Mouse (Mus musculus): ENCODE measurements around the gene Ppp3ca.

Ppp3ca gene

DNA sequence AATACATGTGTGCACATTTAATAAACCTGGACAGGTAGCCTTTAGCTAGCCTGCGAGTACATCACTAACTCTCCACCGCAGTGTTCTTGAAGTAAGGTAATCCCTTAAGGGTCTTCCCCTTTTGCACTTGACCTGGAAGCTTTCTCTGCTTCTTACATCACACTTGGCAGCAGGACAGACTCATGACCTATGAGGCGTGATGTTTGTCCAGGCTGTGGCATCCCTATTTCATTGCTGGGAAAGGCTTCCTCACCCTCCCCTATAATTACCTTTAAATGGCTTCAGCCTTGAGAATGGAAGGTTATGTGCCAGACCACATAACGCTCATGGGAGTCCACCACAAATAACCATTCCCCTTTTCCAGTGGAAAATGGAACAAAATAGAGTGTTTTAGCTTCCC lies 145.0 kb downstream of the Ppp3ca start:
- DNase-seq, result no peak

DNA sequence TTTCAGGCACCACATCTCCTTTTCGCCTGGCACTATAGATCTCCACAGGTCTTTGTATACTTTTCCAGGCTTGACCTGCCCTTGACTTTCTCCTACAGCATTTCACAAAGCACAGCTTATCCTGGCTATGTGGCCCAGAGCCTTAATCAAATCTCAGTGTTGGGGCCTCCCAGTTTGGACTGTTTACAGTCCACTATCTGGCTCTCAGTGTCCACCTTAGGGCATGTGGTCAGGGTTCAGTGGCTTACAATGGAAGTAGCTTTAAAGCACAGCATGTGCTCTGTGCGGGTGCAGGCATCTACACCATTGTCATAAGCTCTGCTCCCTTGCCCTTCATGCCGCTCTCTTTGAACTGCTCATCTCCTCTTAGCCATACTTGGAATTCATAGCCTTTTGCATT lies 146.4 kb downstream of the Ppp3ca start:
- DNase-seq, result no peak

DNA sequence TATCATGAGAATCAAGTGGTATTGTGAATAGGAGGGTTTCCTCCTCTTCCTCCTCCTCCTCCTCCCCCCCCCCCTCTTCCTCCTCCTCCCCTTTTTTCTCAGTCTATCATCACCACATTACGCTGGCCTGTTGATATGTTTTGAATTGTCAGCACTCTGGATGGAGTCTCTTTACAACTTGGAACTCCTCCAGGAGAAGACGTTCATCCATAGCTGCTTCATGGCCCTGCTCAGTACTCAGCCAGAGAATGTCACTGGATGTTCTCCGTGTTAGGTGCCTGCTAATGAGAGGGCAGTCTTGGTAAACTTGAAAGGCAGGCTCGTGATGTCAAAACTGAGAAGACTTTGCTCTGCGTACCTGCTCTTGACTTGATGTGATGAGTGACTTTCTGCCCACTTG lies 149.1 kb downstream of the Ppp3ca start:
- no peak for DNase-seq

DNA sequence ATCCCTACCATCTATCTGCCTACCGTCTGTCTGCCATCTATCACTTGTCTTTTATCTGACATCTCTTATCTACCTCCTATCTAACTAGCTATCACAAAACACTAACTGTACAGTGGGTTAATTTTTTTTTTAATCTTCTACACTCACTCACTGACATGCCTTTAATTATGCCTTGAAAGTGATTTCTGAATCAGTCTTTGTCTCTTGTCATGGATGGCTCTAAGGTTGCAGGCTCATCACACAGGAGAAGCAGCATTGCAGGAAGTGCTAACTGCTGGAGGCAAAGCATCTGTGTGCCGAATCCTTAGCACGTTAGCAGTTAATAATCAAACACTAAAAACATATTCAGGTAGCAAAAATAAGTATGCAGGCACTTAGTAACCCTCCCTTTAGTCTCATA lies 151.1 kb downstream of the Ppp3ca start:
- no peak for DNase-seq

DNA sequence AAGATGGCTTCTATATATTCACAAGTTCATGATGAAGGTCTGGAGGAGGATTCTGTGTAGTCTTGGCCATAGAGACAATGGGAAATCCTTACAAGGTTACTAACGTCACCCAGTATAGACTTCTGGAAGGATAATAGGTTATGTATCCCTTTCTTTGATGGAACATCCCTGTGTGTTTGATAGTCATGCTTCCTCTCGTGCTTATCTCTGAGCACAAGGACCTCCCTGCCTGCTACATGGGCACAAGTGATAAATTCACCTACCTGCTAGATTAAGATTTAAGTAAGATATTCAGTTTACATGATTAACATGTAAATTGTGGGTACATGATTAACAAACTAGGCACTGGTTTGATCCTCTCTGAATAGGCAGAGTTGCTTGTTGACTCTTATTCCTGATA lies 152.1 kb downstream of the Ppp3ca start:
- DNase-seq, result no peak

DNA sequence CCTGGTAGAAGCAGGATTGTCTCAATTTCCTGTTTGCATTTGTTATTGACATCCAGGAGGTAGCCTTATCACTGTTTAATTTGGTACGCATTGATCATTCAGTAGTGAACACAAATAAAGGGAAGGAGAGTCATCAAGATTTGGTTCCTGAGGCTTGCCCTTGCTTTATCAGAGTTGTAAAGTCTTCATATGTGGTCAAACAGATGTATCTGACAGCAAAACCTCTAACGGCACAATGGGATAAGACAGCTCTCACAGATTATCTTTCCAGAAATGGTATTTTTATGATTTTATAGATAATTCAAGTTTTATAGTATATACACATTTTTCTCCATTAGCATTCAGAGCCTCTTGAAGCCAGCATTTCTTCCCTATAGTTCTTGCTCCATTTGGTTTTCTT lies 152.5 kb downstream of the Ppp3ca start:
- DNase-seq, result no peak

DNA sequence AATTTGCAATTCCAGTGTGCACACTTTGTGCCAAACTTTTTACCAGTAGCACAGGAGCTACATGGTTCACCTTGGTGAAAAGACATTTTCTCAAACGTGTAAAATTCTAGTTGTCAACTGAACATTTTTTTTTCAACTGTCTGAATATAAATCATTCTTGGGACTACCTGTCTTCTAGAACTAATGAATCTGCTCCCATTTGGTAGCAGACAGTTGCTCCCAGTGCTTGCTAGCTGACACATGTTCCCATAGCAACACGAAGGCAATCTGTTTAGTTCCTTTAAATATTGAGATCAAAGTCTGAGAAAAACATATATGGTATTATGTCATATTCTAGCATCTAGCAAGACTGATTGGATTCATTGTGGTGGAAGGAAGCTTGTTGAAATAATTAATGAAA lies 158.5 kb downstream of the Ppp3ca start:
- DNase-seq, result no peak

DNA sequence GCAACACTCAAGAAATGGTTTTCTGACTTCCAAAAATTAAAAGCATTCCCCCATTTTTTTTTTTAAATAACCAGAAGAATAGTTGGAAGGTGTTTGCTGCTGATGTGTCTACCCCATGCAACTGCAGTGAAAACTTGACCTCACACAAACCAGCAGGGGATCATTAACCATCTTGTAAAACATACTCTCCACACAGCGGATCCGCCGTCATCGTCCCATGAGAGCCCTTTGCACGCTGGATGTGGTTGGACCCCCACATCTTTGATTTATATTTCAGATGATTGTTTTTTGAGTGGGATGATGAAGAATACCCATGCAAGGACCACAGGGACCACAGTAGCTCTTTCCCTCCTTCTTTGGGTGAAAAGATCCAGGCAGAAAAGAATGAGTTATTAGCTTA lies 159.2 kb downstream of the Ppp3ca start:
- no peak for DNase-seq

DNA sequence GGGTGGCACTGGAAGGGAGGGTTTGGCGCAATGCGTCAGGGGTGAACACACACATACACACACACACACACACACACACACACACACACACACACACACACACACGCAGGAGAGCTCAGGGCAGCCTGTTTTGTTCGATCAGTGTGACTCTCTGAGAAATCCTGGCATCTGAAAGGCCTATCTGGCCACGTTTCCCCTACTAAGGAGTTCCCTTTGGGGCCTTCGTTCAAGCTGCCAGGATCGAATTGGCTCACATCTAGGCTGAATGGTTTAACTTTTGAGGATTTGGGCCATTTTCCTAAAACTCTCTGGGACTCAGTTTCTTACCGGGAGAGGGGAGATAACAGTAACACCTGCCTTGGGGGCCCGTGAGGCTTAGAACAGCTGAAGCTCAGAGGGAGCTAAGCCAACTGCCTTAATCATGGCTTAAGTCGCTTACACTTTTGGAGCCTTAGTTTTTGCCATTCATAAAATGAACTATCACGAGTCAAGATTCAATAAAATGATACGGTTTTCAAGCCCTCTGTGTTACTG lies 160.8 kb downstream of the Ppp3ca start:
- DNase-seq, result no peak

DNA sequence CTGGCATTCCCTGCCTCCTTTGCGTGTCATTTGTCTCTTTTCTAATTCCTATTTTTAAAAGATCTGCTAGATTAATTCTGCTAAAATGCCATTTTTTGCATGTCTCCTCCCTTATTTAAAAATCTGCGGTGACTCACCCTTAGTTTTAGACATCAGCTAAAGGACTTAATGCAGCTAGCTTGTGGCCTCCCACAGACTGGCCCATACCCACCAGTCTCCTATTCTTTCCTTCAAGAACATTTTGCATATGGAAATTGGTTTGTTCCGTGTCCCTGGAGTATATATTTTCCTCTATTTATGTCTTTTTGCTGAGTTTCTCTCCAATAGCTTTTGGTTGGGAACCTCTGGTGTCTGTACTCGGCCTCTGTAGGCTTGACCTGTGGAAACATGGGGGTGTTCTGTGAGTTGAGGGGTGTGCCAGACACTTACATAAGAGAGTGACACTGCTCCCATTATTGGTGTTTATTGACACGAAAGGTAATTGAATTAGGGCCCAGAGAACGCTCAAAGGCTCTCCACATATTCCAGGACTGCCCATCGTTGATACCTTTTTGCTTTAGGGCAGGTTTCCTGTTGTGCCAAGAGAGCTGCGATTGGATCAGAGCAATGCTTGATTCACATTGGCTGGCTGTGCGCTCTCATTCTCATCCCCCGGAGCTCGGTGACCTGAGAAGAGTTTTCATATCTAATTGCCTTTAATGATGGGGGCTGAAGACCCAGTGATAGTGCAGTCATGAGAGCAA lies 163.2 kb downstream of the Ppp3ca start:
- no peak for DNase-seq

DNA sequence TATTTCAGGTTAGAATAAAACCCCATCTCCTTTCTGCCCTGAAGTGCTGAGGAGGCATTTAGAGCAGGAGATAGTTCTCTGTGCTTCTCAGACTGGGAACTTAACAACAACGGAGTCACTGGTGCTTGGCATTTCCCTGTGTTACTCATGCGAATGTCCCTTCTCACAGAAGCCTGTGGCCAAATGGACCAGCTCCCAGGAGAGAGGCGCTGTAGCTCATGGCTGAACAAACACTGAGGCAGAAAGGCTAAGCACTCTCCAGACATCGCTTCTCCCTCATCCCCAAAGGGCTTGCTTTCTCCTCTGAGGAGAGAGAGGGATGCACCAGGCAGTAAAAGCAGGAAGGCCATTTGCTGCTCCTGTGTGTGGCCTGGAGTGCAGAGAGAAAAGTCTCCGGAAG lies 164.0 kb downstream of the Ppp3ca start:
- DNase-seq, result no peak

DNA sequence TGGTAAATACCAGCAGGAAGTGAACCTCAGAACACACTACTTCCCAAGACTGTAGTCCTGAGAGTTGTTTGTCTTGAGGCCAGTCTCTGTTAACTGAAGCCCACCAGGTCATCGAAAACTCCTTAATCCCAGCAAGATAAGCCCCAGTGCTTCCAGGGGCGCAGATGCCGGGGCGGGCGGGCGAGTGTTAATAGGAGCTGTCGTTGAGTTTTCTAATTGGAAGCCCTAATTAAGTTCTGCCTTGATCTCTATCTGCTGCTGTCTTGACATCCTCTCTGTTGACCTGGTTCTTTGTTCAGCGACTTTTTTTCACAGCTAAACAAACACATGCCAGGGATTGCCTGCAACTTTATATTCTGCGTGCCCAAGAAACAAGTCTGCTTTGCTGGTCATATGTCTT lies 165.9 kb downstream of the Ppp3ca start:
- DNase-seq, result no peak

DNA sequence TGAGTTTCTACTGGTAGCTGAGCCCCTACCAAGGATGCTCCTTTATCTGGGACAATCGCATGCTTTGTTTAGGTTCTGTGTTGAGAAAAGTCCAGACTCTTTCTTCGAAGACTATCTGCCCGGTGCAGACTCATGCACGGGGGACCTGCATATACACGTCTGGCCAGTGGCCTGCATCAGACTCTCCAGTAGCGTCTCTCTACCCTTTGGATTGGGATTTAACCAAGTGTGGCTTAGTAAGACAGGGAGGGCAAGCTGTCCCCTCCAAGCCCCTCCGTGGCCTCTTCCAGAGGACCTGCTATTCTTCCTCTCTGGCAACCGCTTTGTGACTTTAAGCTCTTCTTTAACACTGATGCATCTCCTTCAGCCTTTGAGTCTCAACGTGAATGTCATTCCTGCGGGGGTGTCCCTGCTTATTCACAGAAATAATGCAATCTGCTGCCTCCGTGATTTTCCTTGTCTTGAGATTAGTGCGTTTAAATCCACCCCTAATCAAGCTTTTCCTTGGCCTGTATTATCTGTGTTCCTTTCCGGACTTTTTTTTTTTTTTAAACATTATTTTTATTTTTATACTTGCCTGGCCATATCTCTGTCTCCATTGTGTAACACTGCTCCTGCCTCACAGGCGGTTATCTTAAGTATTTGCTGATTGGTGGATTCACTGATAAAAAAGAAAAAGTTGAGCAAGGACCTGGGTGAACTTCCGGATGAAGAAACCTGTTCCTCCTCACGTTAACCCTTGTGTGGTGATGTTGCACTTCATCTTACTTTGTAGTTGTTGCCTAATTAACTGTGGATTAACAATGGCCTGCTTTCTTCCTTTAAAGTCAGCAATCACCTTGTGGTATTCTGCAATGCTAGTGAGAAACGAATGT lies 166.6 kb downstream of the Ppp3ca start:
- DNase-seq, result no peak

DNA sequence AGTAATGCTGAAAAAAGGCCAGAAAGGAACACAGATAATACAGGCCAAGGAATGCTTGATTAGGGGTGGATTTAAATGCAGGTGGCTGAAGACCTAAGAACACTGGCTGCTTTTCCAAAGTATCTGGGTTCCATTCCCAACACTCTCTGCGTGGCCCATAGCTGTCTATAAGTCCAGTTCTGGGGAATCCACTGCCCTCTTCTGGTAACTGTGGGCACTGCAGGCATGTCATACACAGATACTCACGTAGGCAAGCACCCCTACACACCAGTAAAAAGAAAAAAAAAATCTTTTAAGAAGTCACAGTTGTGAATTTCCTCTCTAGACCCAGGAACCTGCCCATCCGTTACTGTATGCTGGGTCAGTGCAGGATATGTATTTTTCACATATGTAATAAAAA lies 167.7 kb downstream of the Ppp3ca start:
- DNase-seq, result no peak

DNA sequence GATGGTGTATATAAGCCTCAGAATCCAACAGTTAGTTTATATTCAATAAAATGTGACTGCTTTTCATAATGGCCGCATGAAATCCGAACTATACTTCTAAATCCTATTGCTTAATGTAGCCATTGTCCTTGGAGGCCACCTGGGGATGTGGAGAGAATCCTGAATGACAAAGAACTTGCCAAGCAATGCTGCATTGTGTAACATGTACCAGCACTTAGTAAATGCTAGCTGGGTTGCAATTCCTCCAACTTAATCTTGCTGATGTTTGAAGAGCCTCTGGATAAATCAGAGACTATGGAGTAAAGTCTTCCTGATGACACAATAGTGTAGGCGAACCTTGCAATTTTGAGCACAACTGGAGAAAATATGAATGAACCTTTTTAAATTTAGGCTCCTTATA lies 171.4 kb downstream of the Ppp3ca start:
- DNase-seq, result no peak

DNA sequence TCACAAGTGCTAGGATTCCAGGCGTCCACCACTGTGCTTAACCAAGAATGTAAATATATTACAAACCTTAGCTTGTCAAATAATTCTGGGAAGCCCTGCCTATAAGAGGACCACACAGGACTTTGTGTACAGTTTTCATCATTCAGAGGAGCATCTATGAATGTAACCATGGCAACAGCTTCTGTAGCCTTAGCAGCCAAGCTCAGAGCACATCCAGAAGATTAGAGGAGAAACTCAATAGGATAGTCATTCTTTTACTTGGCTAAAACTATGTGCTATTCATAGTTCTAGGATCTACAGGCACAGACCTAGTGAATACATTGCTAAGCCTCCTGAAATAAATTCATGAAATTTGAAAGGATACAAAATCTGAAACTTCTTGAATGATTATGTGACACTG lies 172.5 kb downstream of the Ppp3ca start:
- DNase-seq, result no peak

DNA sequence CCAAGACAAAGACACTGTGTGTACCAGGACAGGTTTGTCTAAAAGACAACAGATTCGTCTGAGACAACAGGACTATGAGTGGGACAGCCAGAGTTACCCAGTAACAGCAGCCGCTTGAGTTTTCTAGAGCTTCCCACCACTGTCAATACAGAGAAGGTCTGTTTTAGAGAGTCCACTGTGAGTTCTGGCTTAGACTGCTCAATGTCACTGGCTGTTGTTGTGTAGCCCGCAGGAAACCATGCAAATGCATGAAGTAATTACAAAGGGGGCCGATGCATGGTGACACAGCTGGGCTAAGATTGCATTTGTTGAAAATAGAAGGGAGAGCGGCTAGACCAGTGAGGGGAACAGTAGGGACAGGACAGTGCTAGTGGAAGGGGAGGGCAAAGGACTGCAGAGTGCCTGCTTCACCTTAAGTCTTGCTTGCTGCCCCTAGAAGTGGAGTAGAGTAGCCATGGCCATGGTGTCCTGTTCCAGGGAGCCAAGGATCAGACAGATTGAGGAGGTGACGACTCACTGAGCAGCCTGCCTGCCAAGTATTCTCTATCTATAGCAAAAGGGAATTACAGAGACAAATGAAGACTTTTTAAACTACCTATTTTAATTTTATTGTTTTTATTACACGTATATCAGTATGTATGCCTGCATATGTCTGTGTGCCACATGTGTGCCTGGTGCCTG lies 174.0 kb downstream of the Ppp3ca start:
- no peak for DNase-seq

DNA sequence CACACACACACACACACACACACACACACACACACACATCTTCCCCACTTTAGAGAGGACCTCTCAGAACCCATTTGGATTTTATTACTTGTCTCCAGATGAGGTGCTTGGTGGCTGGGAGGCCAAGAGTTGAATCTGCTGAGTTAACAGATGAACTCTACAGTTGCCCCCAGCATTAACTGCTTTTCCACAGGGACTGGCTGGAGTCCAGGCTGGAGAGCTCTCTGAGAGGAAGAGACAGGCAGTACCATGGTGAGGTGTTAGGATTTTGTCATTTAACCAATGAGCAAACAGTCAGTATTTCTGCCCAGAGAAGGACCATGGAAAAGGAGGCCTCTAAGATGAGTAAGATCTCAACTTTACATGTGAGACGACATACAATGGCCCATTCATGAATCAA lies 179.1 kb downstream of the Ppp3ca start:
- DNase-seq, result no peak

DNA sequence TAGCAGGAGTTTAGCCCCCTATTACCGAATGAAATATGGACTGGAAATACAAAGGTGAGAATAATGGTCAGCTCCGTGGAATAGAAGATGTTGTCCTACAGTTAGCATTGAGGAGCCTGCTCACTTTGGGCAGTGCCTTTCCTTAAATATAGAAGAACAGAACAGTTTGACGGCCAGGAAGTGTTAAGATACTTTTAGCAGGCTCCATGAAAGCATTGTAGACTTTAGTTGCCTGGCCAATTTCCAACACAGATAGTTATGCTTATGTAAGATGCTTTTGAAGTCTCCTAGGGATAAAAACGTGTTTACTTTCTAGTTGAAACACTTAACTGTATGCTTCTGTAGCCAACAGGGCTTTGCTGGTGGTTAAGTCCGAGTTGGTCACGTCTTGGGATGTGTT lies 183.0 kb downstream of the Ppp3ca start:
- no peak for DNase-seq

DNA sequence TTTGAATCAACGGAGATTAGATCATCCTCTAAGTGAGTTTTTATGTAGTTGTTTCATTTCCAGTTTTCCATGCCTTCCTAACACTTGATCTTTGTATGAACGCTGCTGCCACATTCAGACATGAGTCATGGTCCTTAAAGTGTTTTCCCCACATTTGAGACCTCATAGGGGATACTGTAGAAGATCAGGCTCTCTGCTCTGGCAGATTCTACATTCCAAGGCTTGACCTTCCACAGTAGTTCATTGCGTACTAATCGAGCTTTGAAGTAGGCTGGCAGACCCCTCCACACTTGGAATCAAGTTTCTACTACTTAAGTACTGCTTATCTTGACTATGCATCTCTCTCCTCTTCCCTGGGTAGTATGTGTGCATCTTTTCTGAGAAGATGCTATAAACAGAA lies 183.7 kb downstream of the Ppp3ca start:
- no peak for DNase-seq

DNA sequence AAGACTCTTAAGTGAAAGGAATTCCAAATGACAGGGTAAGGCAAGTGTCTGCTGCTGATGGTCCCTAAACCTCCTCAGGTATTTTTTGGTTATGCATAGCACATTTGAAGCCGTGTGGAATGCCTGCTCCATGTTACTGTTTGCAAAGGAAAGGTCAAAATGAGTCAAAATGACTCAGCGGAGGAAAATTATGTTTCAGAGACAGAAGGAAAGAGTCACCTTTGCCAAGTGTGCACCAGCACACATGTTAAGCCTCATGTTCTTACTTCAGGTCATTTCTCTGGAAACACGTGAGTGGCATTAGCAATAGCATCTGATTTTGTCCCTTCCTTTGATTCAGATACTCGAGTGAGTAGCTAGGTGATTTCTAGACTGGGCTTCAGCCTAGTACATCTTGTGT lies 186.1 kb downstream of the Ppp3ca start:
- DNase-seq, result no peak

DNA sequence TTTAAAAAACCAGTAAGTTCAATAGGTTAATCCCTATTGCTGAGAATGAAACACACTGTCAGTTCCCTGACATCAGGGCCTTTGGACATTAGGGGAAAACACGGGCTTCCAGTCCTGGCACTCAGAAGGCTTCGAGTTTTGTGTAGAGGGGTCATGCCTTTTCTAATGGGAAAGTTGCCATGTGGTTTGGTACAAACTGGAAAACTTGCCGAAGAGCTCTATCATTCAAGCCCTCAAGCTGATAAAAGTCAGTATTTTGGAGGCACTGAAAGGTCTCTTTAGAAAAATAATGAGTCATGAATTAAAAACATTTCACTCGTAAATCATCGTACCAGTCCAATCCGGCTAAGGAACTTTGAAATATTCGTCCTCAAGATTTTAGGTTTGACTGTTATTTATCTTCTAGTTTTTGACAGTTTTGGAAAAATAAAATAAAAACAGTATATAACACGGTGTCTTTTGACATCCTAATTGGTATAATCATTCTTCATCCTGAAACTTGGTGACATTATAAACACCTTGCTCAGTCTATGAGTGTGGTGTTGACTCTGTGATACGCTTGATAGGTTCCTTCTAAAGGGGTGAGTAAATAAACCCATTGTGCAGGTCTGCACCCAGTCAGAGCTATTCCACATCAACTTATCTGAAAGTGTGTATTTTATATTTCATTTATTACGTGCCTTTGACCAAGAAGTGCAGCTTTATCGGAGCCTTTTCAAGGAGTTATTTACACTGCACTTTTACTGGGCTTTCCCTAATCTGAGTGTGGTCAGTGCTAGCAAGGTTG lies 192.3 kb downstream of the Ppp3ca start:
- no peak for DNase-seq

DNA sequence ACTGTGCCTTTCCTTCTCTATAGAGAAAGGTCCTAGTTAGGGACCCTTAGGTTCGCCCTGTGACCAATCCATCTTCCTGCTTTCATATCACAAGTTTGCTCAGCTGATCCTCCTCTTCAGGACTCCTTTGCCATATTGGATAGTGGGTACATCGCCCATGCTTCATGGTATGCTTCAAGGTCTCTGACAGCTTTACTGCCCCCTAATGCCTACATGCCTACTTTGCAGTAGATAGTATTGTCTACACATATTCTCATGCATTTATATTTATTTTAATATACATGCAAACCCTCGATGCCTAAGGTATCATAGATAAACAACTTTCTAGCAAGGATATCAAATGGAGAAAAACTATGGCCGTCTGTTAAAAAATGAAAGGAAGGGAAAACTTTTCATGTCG lies 193.2 kb downstream of the Ppp3ca start:
- no peak for DNase-seq
